Mouse (Mus musculus): ENCODE measurements around the gene Slc16a14. TPM values are rescaled to one million over a fixed set of nuclear protein-coding genes. Genes with fewer than 3 reads are reported as not detected.
A peak's percentile ranks its signal among the peaks of the same experiment; 100 is the strongest.
"Not testable (repeated sequence)": the region's sequence is repeated elsewhere in the genome, so short reads cannot be mapped to it uniquely, and the experiment has no call there.

Gene Slc16a14
- 18.9 and 20.6 TPM in 2 replicates for polyA plus RNA-seq (2015; fragmentation: Nextera tagmentation; extraction: Ambion mirVana)

DNA sequence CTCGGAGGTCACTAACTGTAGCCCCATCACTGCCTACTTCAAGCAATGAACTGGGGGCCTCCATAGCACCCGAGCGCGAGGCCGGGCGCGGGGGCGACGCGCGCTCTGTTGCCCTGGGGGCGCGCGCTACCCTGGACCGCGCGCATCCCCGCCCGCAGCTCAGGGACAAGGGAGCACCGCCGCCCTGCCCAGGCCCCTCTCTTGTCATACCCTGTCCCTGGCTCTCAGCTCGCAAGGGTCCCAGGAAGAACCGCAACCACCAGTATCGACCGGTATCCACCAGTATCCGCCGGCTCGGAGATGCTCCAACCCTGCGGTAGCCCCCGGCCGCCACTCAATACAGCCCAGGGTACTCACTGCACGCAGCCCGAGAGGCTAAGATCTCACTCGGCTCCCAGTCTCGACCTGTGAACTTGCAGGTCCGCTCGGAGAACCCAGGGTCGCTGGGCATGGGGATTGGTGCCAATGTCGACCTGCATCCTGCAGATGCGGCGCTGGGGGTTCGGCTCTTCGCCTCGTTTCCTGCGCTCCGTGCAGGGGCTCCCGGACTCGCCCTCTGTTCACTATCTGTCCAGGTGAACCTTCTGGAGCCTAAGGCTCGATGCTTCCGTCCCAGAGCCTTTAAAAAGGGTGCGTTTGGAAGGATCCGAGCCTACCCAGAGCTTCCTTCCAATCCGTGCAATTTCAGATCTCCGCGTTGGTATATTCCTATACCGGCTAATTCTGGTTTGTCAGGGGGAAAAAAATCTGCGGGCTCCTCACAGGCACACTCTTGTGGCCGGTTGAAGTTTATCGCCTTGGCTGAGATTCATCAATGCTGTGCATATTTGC, at the start of gene Slc16a14:
Slc16a14 (minus strand) TSS at position 632 of the 831 bp plus-strand sequence.
- under 1% methylated on average over 59 of the region's 59 CpGs for WGBS

DNA sequence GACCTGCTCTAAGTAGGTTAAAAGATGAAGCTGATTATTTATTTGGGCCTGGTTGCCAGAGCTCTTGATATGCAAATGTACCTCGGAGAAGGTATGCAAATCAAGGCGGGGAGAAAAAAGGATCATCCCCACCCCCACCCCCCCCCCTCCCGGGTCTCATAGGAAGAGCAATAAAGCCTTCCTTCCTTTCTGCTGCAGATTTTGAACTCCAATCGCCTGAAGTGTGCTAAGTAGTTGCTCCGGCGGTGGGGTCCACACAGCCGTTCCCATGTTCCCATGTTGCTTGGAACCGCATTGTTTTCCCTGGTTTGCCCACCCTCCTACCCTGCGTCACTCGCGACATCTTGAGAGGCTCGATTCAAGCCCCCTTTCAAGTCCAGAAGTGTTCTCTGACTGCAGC, 26.8 kb upstream of the Slc16a14 start:
- ATAC-seq, result 0 out of 2 replicates have a peak, but pooled peaks have one; percentile 48
- peak overlapping the region; percentile 30 for H3K4me3 ChIP-seq (replicated peaks)
- 1% methylated on average over 12 of the region's 12 CpGs for WGBS

More for the DNA sequence above, at the start of gene Slc16a14:
- Histone ChIP-seq H3K27ac (peak within 1 kb of the TSS; percentile 96), H3K9me3 (no peaks in the 10 kb centered on the region), H3K9ac (replicated peaks) (peak within 1 kb of the TSS; percentile 93), H3K36me3 (no peaks in the 10 kb centered on the region), H3K4me2 (replicated peaks) (peak within 1 kb of the TSS; percentile 69), H3K4me3 (replicated peaks) (peak within 1 kb of the TSS; percentile 74), H3K27me3 (no peaks in the 10 kb centered on the region), H3K4me1 (replicated peaks) (peaks cover 17% of the 10 kb centered on the region)
- ATAC-seq, result peak; percentile 92

DNA sequence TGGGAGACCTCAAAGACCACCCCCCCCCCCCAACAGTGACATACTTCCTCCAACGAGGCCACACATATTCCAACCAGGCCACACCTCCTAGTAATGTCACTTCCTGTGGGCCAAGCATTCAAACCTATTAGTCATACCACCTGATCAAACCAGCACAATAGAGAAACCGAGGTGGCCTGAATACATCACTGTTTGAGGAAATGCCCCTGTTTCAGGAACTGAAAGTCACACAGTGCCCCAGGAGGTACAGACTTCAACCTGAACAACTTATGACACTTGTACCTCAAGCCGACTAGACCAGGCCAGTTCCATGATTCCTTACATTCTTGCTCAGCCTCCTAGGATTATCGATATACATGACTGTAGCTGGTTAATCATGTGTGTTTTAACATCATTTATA, 22.8 kb upstream of the Slc16a14 start:
- not testable (repeated sequence) for H3K27ac ChIP-seq; H3K27me3 ChIP-seq; H3K9ac ChIP-seq (replicated peaks); H3K4me1 ChIP-seq (replicated peaks); ATAC-seq; H3K36me3 ChIP-seq; H3K4me3 ChIP-seq (replicated peaks); H3K4me2 ChIP-seq (replicated peaks); H3K9me3 ChIP-seq
- WGBS, result 90% methylated on average over 4 of the region's 4 CpGs

More for the DNA sequence above, 26.8 kb upstream of the Slc16a14 start:
- Histone ChIP-seq H3K27ac (peak overlapping the region; percentile 60; the same call in 1 of the 2 replicates), H3K4me2 (replicated peaks) (peak overlapping the region; percentile 47)
- not testable (repeated sequence) for H3K9me3 ChIP-seq; H3K36me3 ChIP-seq; H3K9ac ChIP-seq (replicated peaks); H3K4me1 ChIP-seq (replicated peaks); H3K27me3 ChIP-seq

DNA sequence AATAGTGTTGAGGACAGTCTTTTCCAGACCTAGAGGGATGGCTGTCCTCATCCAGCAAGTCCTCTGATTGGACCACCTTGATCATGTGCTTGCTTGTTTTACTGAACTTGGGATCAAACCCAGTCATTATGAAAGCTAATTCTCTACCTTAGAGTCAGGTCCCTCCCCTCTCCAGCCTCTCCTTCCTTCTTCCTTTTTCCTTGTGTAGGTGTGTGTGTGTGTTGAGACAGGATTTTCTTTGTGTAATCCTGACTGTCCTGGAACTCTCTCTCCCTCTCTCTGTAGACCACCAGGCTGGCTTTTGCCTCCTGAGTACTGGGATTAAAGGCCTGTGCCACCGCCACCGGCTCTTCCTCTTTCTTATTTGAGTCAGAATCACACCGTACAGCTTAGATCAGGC, 21.8 kb upstream of the Slc16a14 start:
- H3K27me3 ChIP-seq; H3K27ac ChIP-seq; H3K4me2 ChIP-seq (replicated peaks); H3K4me3 ChIP-seq (replicated peaks); H3K9me3 ChIP-seq; ATAC-seq; H3K9ac ChIP-seq (replicated peaks); H3K36me3 ChIP-seq; H3K4me1 ChIP-seq (replicated peaks): not testable (repeated sequence)
- 92% methylated on average over 3 of the region's 3 CpGs for WGBS

DNA sequence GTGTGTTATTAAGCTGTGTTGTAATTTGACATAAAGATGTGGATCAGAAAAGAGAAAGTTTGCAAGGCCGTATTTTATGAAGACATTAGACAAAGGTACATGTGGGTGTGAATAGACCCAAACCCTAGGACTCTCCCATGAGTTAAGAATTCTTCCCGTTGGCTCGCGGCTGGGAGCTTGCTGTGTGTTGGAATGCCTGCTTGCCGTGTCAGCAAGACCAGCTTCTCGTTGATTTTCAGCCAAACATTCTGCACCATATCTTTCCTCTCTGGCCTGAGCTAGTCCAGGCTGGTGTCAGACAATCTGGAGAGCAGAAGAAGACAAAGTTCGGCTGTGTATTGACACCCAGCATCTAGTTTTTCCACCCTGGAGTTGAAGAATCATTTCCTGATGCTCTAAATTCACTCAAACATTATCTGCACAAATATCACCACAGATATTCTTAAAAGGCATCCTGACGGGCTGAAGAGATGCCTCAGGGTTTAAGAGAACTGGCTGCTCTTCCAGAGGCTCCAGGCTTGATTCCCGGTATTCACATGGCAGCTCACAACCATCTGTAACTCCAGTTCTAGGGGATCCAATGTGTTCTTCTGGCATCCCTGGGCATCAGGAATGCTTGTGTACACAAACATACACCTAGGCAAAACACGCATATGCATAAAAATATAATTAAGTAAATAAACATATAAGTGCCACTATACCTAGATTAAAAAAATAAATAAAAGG, 17.7 kb upstream of the Slc16a14 start:
- H3K9ac ChIP-seq (replicated peaks), result no peak overlapping the region
- ATAC-seq, result no peak
- no peaks in the 10 kb centered on the region for H3K4me1 ChIP-seq (replicated peaks)
- no peaks in the 10 kb centered on the region for H3K36me3 ChIP-seq
- WGBS, result 87% methylated on average over 10 of the region's 10 CpGs
- H3K27ac ChIP-seq, result no peak overlapping the region
- H3K27me3 ChIP-seq, result no peaks in the 10 kb centered on the region
- no peak overlapping the region for H3K4me3 ChIP-seq (replicated peaks)
- H3K9me3 ChIP-seq, result peaks cover 6% of the 10 kb centered on the region; the same call in 1 of the 2 replicates
- no peak overlapping the region for H3K4me2 ChIP-seq (replicated peaks)

DNA sequence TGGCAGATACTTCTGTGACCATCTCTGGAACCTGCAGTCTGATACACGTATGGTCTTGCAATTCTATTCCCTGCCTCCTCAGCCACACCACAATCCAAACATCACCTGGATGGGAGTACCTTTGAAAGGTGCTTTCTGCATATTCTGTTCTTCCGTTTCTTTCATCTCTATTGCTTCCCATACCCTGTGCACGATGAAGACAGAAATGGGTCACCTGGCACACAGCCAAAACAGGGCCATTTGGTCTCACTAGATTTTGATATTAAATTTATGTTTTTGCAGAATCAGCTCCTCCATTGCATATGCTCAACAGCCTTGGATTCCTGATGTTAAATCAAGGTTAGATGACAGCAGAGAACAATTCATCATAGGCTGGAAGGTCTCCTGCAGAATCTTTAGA, 16.6 kb upstream of the Slc16a14 start:
- Histone ChIP-seq H3K4me1 (replicated peaks) (no peaks in the 10 kb centered on the region), H3K36me3 (no peaks in the 10 kb centered on the region), H3K4me2 (replicated peaks) (no peak overlapping the region), H3K27me3 (no peaks in the 10 kb centered on the region), H3K9me3 (0 out of 2 replicates have a peak, but pooled peaks cover 3% of the 10 kb centered on the region), H3K4me3 (replicated peaks) (no peak overlapping the region), H3K9ac (replicated peaks) (no peak overlapping the region), H3K27ac (no peak overlapping the region)
- 96% methylated on average over 3 of the region's 3 CpGs for WGBS
- no peak for ATAC-seq

DNA sequence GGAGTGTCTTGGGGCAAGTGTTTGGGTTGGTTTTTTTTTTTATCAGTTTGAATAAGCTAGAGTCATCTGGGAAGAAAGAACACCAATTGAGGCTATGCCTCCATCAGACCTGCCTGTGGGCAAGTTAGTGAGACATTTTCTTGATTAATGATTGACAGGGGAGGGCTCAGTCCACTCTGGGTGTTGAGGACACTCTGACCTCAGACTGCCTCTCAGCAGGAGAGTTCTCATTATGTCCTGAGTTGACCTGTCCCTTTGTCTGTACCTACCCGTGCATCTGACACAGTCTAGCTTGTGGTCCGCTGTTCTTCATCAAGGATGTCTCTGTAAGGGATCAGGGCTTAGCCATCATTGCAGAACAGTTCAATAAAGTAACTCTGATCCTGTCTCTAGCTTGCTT, 12.5 kb upstream of the Slc16a14 start:
- Histone ChIP-seq H3K4me1 (replicated peaks) (no peaks in the 10 kb centered on the region), H3K4me2 (replicated peaks) (no peak overlapping the region)

DNA sequence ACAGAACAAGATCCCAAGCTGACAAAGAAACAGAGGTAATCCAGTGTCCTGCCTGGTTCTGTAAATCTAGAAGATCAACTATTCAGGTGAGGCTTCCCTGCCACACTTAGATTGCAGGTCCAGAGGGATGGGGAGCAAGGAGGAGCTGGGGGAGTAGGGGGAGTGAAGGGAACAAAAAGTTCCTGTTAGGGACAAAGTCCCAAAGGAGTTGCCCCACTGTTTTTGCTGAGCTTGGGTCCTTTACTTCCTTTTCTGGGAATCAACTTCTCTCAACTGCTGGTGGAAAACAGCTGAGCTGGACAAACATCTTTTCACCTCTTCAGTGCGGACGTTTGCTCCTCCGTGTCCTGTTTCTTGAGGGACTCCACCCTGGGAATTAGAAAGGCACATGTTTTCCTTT, 11.0 kb upstream of the Slc16a14 start:
- H3K9ac ChIP-seq (replicated peaks), result no peak overlapping the region
- no peak overlapping the region for H3K4me3 ChIP-seq (replicated peaks)
- no peak overlapping the region for H3K27ac ChIP-seq
- no peaks in the 10 kb centered on the region for H3K4me1 ChIP-seq (replicated peaks)
- no peak overlapping the region for H3K4me2 ChIP-seq (replicated peaks)
- H3K27me3 ChIP-seq, result no peaks in the 10 kb centered on the region
- no peaks in the 10 kb centered on the region for H3K36me3 ChIP-seq
- ATAC-seq, result no peak
- no peaks in the 10 kb centered on the region for H3K9me3 ChIP-seq
- WGBS, result 90% methylated on average over 3 of the region's 3 CpGs

More for the DNA sequence above, 12.5 kb upstream of the Slc16a14 start:
- Histone ChIP-seq H3K9me3 (no peaks in the 10 kb centered on the region), H3K4me3 (replicated peaks) (no peak overlapping the region), H3K27me3 (no peaks in the 10 kb centered on the region), H3K36me3 (no peaks in the 10 kb centered on the region), H3K27ac (no peak overlapping the region), H3K9ac (replicated peaks) (no peak overlapping the region)
- ATAC-seq, result no peak
- WGBS, result 65% methylated on average over 2 of the region's 2 CpGs

DNA sequence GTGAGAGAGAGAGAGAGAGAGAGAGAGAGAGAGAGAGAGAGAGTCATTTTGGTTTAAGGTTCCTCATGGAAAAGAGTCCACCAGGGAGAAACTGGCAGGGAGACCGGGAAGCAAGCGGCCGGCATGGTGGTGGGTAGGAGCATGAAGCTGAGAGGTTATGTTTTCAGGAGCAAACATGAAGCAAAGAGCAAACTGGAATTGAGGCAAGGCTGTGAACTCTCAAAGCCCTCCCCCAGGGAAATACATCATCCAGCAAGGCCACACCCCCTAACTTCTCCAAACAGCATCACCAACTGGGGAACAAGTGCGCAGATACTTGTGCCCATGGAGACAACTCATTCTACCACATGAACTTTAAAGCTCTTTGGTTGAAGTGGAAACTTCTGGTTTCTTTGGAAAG, 8.6 kb upstream of the Slc16a14 start:
- H3K4me2 ChIP-seq (replicated peaks), result no peak overlapping the region

DNA sequence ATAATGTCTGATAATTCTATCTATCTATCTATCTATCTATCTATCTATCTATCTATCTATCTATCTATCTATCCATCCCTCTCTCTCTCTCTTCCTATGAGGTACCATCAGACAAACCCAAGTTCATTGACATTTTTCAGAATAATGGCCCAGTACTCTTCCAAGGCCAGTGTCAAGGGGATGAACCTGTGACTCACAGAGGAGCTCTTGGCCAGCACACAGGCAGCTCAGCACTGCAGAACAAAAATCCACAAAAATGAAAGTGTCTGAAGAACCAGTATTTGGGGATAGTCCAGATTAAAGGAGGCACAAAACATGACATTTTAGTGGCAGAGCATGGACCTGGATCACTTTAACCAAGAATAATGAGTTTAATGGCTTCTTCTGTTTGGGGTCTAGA, 7.7 kb upstream of the Slc16a14 start:
- no peak overlapping the region for H3K4me3 ChIP-seq (replicated peaks)
- H3K4me1 ChIP-seq (replicated peaks), result no peaks in the 10 kb centered on the region
- no peaks in the 10 kb centered on the region for H3K9me3 ChIP-seq
- H3K27me3 ChIP-seq, result no peaks in the 10 kb centered on the region
- H3K27ac ChIP-seq, result no peak overlapping the region
- H3K9ac ChIP-seq (replicated peaks), result no peak overlapping the region
- no peak for ATAC-seq
- H3K4me2 ChIP-seq (replicated peaks), result no peak overlapping the region
- no peaks in the 10 kb centered on the region for H3K36me3 ChIP-seq

More for the DNA sequence above, 8.6 kb upstream of the Slc16a14 start:
- no peak overlapping the region for H3K9ac ChIP-seq (replicated peaks)
- H3K4me1 ChIP-seq (replicated peaks), result no peaks in the 10 kb centered on the region
- H3K36me3 ChIP-seq, result no peaks in the 10 kb centered on the region
- no peak overlapping the region for H3K27ac ChIP-seq
- H3K4me3 ChIP-seq (replicated peaks), result no peak overlapping the region
- no peaks in the 10 kb centered on the region for H3K27me3 ChIP-seq
- H3K9me3 ChIP-seq, result no peaks in the 10 kb centered on the region
- WGBS, result 92% methylated on average over 4 of the region's 4 CpGs
- no peak for ATAC-seq

DNA sequence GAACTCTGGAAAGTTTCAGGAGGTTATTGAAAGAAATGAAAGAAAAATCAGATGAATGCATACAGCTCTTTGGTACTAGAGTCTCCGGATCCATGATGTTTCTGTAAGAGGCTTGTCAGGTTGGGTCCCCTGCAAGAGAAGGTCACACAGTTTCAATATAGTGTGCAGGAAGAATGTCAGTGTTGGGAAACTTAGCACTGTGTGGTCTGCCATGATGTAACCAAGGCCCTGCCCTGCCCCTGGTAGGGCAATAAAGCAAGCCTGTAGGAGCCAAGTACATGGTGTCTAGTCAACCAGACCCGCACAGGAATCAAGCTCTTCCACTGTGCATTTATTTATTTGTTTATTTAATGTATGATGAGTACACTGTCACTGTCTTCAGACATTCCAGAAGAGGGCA, 5.4 kb upstream of the Slc16a14 start:
- Histone ChIP-seq H3K27me3 (no peaks in the 10 kb centered on the region), H3K36me3 (no peaks in the 10 kb centered on the region), H3K4me3 (replicated peaks) (no peak overlapping the region), H3K4me1 (replicated peaks) (peaks cover 5% of the 10 kb centered on the region), H3K9ac (replicated peaks) (no peak overlapping the region), H3K4me2 (replicated peaks) (no peak overlapping the region), H3K27ac (no peak overlapping the region), H3K9me3 (no peaks in the 10 kb centered on the region)
- ATAC-seq, result no peak
- 94% methylated on average over 2 of the region's 2 CpGs for WGBS

DNA sequence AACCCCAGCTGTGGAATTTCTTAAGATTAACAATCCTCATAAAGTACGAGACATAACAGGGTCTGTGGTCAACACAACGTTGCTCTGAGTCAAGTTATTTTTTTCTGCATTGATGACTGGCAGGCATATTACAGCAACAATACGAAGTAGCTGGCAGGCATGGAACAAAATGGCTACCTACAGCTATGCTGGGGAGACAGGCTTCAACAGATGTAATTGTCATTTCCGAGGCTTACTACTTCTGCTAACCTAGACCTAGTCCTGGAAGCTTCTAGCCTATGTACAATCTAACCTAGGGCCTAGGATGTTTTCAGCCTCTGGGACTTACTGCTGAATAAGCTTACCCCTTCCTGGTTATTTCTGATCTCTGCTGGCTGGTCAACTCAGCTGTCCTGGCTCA, 4.5 kb upstream of the Slc16a14 start:
- ATAC-seq, result no peak
- Histone ChIP-seq H3K27ac (no peak overlapping the region), H3K4me2 (replicated peaks) (no peak overlapping the region), H3K9ac (replicated peaks) (no peak overlapping the region), H3K4me1 (replicated peaks) (peaks cover 5% of the 10 kb centered on the region), H3K4me3 (replicated peaks) (no peak overlapping the region), H3K9me3 (no peaks in the 10 kb centered on the region), H3K27me3 (no peaks in the 10 kb centered on the region), H3K36me3 (no peaks in the 10 kb centered on the region)
- WGBS, result 81% methylated on average over 4 of the region's 4 CpGs

All from midbrain, embryonic 13.5 days (tissue).